Mouse (Mus musculus) heart, embryonic 13.5 days (tissue): ENCODE results near the gene Zfp62. TPM values are rescaled to one million over a fixed set of nuclear protein-coding genes. Genes with fewer than 3 reads are reported as not detected.
"Not testable (repeated sequence)": the region's sequence is repeated elsewhere in the genome, so short reads cannot be mapped to it uniquely, and the experiment has no call there.

Experiments used
- ATAC-seq: fragments of 200-750 bp; cut with Nextera tagmentation; 2 replicates; pipeline ENCODE4 v1.8.0; 2017; ENCODE audit warnings: moderate TSS enrichment; ENCODE audit not compliant: insufficient number of reproducible peaks, low FRiP score, low TSS enrichment; ENCODE audit errors: extremely low read depth
- H3K27ac ChIP-seq: fragments of 300-500 bp; sonication (generic); replicated peaks from 2 replicates; pipeline ENCODE4 v1.5.1; 2015; ENCODE audit warnings: moderate library complexity, mild to moderate bottlenecking, inconsistent platforms
- H3K27me3 ChIP-seq: fragments of 300-500 bp; sonication (generic); replicated peaks from 2 replicates; pipeline ENCODE4 v1.6.1; 2015; ENCODE audit warnings: mild to moderate bottlenecking, inconsistent platforms
- H3K36me3 ChIP-seq: fragments of 300-500 bp; sonication (generic); 2 replicates; pipeline ENCODE4 v1.6.1; 2015; ENCODE audit warnings: mild to moderate bottlenecking, inconsistent platforms
- H3K4me1 ChIP-seq: fragments of 300-500 bp; sonication (generic); 2 replicates; pipeline ENCODE4 v1.6.1; 2015; ENCODE audit warnings: inconsistent platforms
- H3K4me2 ChIP-seq: fragments of 300-500 bp; sonication (generic); 2 replicates; pipeline ENCODE4 v1.6.1; 2015; ENCODE audit warnings: inconsistent platforms, mild to moderate bottlenecking, moderate library complexity
- H3K4me3 ChIP-seq: fragments of 300-500 bp; sonication (generic); 2 replicates; pipeline ENCODE4 v1.5.1; 2015; ENCODE audit warnings: moderate library complexity, mild to moderate bottlenecking, inconsistent platforms
- H3K9ac ChIP-seq: fragments of 300-500 bp; sonication (generic); 2 replicates; pipeline ENCODE4 v1.6.1; 2015; ENCODE audit warnings: inconsistent platforms, mild to moderate bottlenecking, moderate library complexity
- H3K9me3 ChIP-seq: fragments of 300-500 bp; sonication (generic); 2 replicates; pipeline ENCODE4 v1.6.1; 2016; ENCODE audit warnings: inconsistent platforms
- WGBS: fragments of 180-500 bp; shearing (Covaris S2); methylation state at CpG from one replicate; pipeline ENCODE4 v1.1.7; 2015; ENCODE audit warnings: mixed read lengths; 5-methylcytosine and 5-hydroxymethylcytosine counted together
- polyA plus RNA-seq: library from polyadenylated mRNA; unstranded; fragments of >200 nt; fragmentation: Nextera tagmentation; extraction: Ambion mirVana; gene quantifications from 2 replicates; pipeline ENCODE4 v1.2.1, GENCODE M21; 2015

The Zfp62 gene
- polyA plus RNA-seq, 1 experiment from 2014 or later: 24.9 TPM

DNA sequence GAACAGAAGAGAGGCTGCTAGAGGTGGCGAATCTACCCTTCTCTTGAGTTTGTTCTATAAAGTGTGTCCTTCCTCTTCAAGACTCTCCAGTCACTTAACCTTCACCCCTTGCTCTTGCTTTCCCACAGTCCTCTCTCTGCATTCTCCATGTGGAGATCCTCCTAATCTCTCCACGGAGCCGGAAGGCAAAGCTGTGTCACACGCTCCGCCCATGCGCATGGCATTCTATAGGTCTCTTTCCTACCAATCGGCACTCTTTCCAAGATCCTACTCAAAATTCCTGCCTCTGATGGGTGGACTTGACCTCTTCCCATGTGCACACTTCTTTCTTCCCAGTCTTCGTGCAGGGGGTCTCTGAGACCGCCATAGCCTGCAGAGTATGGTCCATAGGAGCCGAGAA, 15.4 kb upstream of the Zfp62 start:
- ATAC-seq: no peak
- no peaks in the 10 kb centered on the region for H3K36me3 ChIP-seq
- no peaks in the 10 kb centered on the region for H3K9me3 ChIP-seq
- H3K4me2 ChIP-seq: no peak overlapping the region
- H3K4me3 ChIP-seq: no peak overlapping the region
- H3K27me3 ChIP-seq: 0 out of 2 replicates have a peak, but pooled peaks cover 9% of the 10 kb centered on the region
- H3K9ac ChIP-seq: no peak overlapping the region
- H3K27ac ChIP-seq: 0 out of 2 replicates have a peak overlapping the region, but pooled peaks have one; percentile 32
- 62% methylated on average over 10 of the region's 10 CpGs for WGBS
- no peaks in the 10 kb centered on the region for H3K4me1 ChIP-seq

DNA sequence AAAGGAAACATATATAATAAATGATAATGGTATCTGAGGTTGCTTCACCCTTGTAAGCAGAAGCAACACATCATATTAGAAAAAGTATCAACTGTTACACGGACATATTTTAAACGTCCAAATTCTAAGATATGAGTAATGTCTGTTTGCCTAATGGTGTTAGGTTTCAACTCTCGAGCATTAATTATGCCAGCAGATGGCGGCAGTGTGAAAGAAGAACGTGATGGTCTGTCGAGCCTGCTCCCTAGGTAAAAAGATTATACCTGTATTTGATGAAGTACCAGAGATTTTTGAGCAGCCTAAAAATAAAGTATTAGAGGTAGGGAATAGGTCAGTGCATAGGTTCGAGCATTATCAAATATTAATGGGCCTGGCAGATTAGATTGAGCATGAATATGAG, 13.4 kb upstream of the Zfp62 start:
- no peak for ATAC-seq
- H3K36me3 ChIP-seq: no peaks in the 10 kb centered on the region
- 5% methylated on average over 7 of the region's 7 CpGs for WGBS
- H3K4me2 ChIP-seq: no peak overlapping the region
- H3K9me3 ChIP-seq: no peaks in the 10 kb centered on the region
- 0 out of 2 replicates have a peak, but pooled peaks cover 9% of the 10 kb centered on the region for H3K27me3 ChIP-seq
- no peak overlapping the region for H3K27ac ChIP-seq
- no peak overlapping the region for H3K4me3 ChIP-seq
- H3K9ac ChIP-seq: no peak overlapping the region
- no peaks in the 10 kb centered on the region for H3K4me1 ChIP-seq

DNA sequence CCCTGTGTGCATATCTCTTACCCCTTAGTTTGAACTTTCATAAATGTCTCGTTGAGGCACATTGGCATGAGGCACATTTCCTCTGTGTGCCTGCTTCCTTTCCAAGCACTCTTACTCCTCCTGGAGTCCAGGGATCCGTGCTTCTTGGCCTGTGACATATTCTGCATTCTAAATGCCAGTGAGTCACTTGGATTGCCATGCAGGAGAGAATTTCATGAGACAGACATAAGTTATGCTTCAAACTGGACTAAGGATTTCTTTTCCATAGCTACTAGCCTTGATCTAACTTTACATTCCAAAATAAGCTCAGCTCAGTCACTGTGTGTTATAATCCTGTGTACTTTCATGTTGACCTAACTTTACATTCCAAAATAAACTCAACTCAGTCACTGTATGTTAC, 12.0 kb upstream of the Zfp62 start:
- WGBS: 36% methylated on average over 2 of the region's 2 CpGs
- no peaks in the 10 kb centered on the region for H3K4me1 ChIP-seq

DNA sequence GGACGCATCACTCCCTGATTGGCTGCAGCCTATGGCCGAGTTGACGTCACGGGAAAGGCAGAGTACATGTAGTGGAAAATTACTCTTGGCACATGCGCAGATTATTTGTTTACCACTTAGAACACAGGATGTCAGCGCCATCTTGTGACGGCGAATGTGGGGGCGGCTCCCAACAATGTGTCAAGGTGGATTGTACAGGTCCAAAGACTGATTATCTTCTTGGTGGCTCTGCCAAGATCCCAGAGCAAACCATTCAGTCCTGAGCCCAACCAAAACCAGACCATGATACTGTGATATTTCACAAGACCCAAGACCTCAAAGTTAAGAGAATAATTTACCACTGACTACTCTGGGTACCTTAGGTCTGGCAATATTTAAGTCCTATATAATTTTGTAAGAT, 8.3 kb upstream of the Zfp62 start:
- ATAC-seq, H3K27ac ChIP-seq, H3K4me2 ChIP-seq, H3K4me1 ChIP-seq, H3K9me3 ChIP-seq, H3K27me3 ChIP-seq, H3K4me3 ChIP-seq, H3K36me3 ChIP-seq, H3K9ac ChIP-seq: not testable (repeated sequence)
- WGBS: 95% methylated on average over 8 of the region's 9 CpGs

More for the DNA sequence above, 12.0 kb upstream of the Zfp62 start:
- Histone ChIP-seq H3K36me3 (no peaks in the 10 kb centered on the region), H3K4me2 (no peak overlapping the region), H3K27me3 (0 out of 2 replicates have a peak, but pooled peaks cover 9% of the 10 kb centered on the region), H3K4me3 (no peak overlapping the region), H3K9ac (no peak overlapping the region), H3K27ac (no peak overlapping the region), H3K9me3 (no peaks in the 10 kb centered on the region)
- no peak for ATAC-seq

DNA sequence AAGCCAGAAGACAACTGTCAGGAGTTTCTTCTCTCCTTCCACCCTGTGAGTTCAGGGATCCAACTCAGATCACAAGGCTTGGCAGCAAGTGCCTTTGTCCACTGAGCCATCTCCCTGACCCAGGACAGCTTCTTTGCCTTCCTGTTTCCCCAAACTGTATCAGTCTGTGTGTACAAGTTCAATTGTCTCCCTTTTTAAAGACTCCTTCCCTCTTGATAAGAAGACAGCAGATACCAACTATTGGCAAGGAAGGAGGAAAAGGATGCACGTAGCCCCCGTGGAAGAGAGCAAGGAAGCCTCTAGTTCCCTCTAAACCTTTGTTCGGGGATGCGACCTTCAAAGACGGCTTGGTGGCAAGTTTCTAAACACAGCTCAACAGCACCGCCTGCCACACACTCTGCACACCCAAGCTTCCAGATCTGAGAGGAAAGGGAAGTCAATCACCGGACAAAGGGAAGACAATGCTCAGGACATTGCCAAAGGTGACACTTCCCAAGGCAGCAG, 7.2 kb upstream of the Zfp62 start:
- 53% methylated on average over 7 of the region's 7 CpGs for WGBS
- Histone ChIP-seq H3K9ac (no peak overlapping the region), H3K36me3 (no peaks in the 10 kb centered on the region), H3K4me1 (no peaks in the 10 kb centered on the region), H3K27ac (peak overlapping the region; percentile 42), H3K9me3 (no peaks in the 10 kb centered on the region), H3K4me2 (no peak overlapping the region), H3K4me3 (no peak overlapping the region), H3K27me3 (no peaks in the 10 kb centered on the region)
- ATAC-seq: no peak

DNA sequence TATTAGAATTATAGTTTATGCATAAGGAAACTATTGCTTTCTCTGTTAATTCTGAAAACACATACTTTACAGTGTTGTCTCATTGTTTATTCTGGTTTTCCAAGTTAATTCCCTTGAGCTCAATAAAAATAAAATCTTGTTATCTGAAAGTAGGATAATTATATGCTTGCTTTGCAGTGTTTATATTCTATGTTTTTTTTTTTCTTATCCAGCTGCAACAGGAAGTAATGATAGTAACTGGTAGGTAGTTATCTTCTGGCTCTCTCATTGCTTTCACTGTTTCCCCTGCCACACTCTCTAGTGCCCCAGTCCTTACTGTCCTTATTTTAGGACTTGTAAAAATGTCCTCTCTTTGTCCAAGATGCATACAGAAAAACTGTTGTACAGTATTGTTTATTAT, 2.4 kb upstream of the Zfp62 start:
- Histone ChIP-seq H3K27ac (no peak overlapping the region), H3K9me3 (no peaks in the 10 kb centered on the region), H3K4me1 (peaks cover 19% of the 10 kb centered on the region), H3K9ac (no peak overlapping the region), H3K27me3 (no peaks in the 10 kb centered on the region), H3K4me2 (no peak overlapping the region), H3K4me3 (no peak overlapping the region), H3K36me3 (no peaks in the 10 kb centered on the region)
- ATAC-seq: no peak

DNA sequence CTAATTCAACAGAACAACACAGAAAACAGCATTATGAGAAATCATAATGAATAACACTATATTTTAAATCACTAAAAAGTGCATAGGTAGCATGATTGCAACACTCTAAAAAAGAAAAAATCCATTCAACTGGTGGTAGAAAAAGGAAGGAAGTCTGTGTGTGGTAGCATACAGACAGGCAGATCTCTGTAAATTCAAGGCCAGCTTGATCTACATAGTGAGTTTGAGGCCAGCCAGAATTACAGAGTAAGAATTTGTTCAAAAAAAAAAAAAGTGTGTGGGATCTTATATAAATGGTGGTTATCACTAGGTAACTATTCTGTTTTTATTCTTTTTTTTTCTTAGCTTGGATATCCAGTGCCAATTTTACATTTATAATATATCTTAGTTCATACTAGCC, 1.9 kb upstream of the Zfp62 start:
- H3K27ac ChIP-seq: no peak overlapping the region
- no peak overlapping the region for H3K4me3 ChIP-seq
- no peaks in the 10 kb centered on the region for H3K27me3 ChIP-seq
- peaks cover 19% of the 10 kb centered on the region for H3K4me1 ChIP-seq
- ATAC-seq: no peak
- H3K9me3 ChIP-seq: no peaks in the 10 kb centered on the region
- peaks cover under 1% of the 10 kb centered on the region for H3K36me3 ChIP-seq
- H3K9ac ChIP-seq: no peak overlapping the region
- H3K4me2 ChIP-seq: no peak overlapping the region

DNA sequence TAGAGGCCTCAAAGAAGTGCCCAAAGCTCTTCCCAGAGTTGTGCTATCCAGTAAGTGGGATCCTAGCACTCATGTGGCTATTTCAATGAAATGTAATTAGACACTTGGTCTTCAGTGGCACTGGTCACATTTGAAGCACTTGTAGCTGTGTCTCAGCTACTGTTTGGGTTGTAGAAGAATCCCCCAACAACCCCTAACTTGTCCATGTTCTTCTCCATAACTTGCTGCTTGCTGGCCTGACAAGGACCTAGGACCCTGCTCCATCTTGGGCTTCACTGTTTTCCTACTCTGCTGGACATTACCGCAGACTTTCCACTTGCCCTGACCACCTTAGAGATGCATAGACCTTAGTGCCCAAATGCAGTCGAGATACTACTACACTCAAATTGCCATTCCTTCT, 1.0 kb upstream of the Zfp62 start:
- no peak for ATAC-seq
- peak overlapping the region; percentile 79 for H3K4me3 ChIP-seq
- H3K9me3 ChIP-seq: no peaks in the 10 kb centered on the region
- peaks cover 9% of the 10 kb centered on the region for H3K36me3 ChIP-seq
- peak overlapping the region; percentile 98 for H3K9ac ChIP-seq
- H3K4me2 ChIP-seq: peak overlapping the region; percentile 88
- H3K4me1 ChIP-seq: peaks cover 27% of the 10 kb centered on the region
- H3K27me3 ChIP-seq: no peaks in the 10 kb centered on the region
- 48% methylated on average over 2 of the region's 2 CpGs for WGBS
- peak overlapping the region; percentile 99 for H3K27ac ChIP-seq

DNA sequence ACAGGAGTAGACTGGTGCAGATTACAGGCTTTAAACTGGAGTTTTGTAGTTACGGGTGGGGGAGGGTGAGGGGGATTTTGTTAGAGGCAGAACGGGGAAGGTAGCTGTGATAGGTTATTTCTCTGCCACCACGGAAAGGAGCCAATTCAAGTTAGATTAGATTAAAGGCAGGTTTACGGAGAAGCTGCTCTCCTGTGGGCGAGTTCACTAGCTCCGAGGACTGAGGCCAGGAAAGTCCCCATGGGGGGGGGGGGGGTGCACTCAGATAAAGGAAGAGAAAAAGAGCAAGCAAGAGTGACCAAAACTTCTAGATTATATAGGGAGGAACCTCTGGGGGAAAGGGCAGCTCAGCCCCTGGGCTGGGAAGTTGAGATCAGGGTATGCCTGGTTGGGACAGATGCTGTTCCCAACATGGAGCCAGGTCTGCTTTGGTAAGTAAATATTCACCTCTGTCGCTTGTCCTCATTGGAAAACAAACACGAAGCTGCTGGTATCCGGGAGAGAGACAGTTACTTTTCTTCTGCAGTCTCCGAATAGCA, 500 bp upstream of the Zfp62 start:
- H3K4me1 ChIP-seq: peaks cover 32% of the 10 kb centered on the region
- no peaks in the 10 kb centered on the region for H3K27me3 ChIP-seq
- peak overlapping the region; percentile 98 for H3K9ac ChIP-seq
- peak overlapping the region; percentile 79 for H3K4me3 ChIP-seq
- 0 out of 2 replicates have a peak, but pooled peaks have one; percentile 16 for ATAC-seq
- peak overlapping the region; percentile 99 for H3K27ac ChIP-seq
- peaks cover 13% of the 10 kb centered on the region for H3K36me3 ChIP-seq
- H3K4me2 ChIP-seq: peak overlapping the region; percentile 88
- WGBS: 3% methylated on average over 10 of the region's 10 CpGs
- H3K9me3 ChIP-seq: no peaks in the 10 kb centered on the region

DNA sequence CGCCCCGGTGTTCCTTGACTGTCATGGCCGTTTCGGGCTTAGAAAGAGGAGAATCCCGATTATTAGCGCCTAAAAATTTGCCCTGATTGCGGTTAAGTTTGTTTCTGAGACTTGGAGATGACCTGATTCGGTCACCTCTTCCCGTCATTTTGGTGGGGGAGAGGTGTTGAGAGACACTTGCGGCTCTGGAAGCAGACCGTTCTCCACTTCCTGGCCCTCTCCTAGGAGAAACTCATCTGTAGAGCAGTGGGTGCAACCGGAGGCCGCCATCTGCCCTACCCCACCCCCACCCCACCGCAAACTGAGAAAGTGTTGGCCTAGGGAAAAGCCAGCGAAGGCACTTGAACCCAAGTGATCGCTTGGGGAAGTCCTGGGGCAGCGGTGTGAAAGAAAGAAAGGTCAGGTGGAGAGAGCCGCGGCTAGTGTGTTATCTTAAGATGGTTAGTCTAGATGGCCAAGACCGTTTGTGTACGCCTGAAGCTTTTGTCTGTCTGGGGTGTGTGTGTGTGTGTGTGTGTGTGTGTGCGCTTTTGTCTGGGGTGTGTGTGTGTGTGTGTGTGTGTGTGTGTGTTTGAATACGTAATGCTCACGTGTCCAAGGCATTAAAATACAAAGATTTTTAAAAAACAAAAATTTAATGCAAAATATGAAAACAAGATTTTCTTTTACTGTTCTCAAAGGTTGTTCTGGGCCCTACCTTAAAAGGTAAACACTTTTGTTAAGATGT, 842 bp downstream of the Zfp62 start:
- WGBS: under 1% methylated on average over 24 of the region's 24 CpGs
- Histone ChIP-seq H3K36me3 (peaks cover 16% of the 10 kb centered on the region), H3K9ac (peak overlapping the region; percentile 98), H3K4me2 (peak overlapping the region; percentile 88), H3K4me3 (peak overlapping the region; percentile 79), H3K9me3 (no peaks in the 10 kb centered on the region), H3K4me1 (peaks cover 32% of the 10 kb centered on the region), H3K27ac (peak overlapping the region; percentile 99), H3K27me3 (no peaks in the 10 kb centered on the region)
- 0 out of 2 replicates have a peak, but pooled peaks have one; percentile 22 for ATAC-seq

DNA sequence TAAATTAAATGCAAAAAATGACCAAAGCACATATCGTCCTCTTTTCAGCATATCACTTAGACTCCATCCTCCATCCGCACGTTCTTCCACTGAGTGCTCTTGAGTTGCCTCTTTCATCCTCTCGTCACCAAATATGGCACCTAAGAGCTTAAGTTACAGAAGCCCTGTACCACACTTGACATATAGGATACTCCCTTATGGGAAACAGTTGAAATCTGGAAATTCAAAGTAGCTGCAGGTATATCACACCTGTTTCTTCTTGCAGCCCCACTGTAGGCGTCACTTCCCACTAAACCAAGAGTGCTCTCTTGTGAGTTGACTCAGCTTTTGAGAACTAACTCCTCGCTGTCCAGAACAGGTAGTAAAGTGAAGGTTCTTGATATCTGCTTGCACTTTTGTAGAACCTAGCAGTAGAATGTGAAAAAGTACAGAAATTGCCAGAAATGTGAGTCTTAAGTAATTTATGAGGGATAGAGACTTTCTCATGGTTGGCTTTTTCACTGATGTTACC, 2.0 kb downstream of the Zfp62 start:
- no peaks in the 10 kb centered on the region for H3K27me3 ChIP-seq
- H3K4me2 ChIP-seq: peak overlapping the region; percentile 88
- no peaks in the 10 kb centered on the region for H3K9me3 ChIP-seq
- 66% methylated on average over 6 of the region's 6 CpGs for WGBS
- ATAC-seq: no peak
- peak overlapping the region; percentile 79 for H3K4me3 ChIP-seq
- H3K36me3 ChIP-seq: peaks cover 16% of the 10 kb centered on the region
- H3K27ac ChIP-seq: no peak overlapping the region
- H3K4me1 ChIP-seq: peaks cover 32% of the 10 kb centered on the region
- no peak overlapping the region for H3K9ac ChIP-seq
